Mouse (Mus musculus): ENCODE measurements around the gene Alg14.

GRCm38 (mm10) chr3:121396561-121396960, 105.0 kb downstream of the Alg14 start:
- TF ChIP-seq POLR2A (IDR thresholded peaks at IDR 0.05; ENCODE audit: insufficient read depth, low read length): no peak
- TF ChIP-seq CTCF (IDR thresholded peaks at IDR 0.05; ENCODE audit: low read depth, low read length): no peak
